Mouse (Mus musculus) embryonic facial prominence, embryonic 12.5 days (tissue): Measurements from ENCODE around the gene Rpl7a. TPM values are rescaled to one million over a fixed set of nuclear protein-coding genes. Genes with fewer than 3 reads are reported as not detected.
A peak's percentile ranks its signal among the peaks of the same experiment; 100 is the strongest.

ENCODE experiments used
- ATAC-seq: fragments of 200-750 bp; cut with Nextera tagmentation; 2 replicates; pipeline ENCODE4 v1.8.0; 2017; ENCODE audit not compliant: insufficient number of reproducible peaks, insufficient read depth, low FRiP score, low TSS enrichment
- H3K27ac ChIP-seq: fragments of 300-500 bp; sonication (generic); 2 replicates; pipeline ENCODE4 v1.5.1; 2016; ENCODE audit warnings: mild to moderate bottlenecking
- H3K27me3 ChIP-seq: fragments of 300-500 bp; sonication (generic); 2 replicates; pipeline ENCODE4 v1.6.1; 2016; ENCODE audit warnings: mild to moderate bottlenecking, moderate library complexity
- H3K36me3 ChIP-seq: fragments of 300-500 bp; sonication (generic); 2 replicates; pipeline ENCODE4 v1.6.1; 2016; ENCODE audit warnings: mild to moderate bottlenecking
- H3K4me1 ChIP-seq: fragments of 300-500 bp; sonication (generic); 2 replicates; pipeline ENCODE4 v1.6.1; 2016
- H3K4me2 ChIP-seq: fragments of 300-500 bp; sonication (generic); replicated peaks from 2 replicates; pipeline ENCODE4 v1.6.1; 2016; ENCODE audit warnings: mild to moderate bottlenecking, moderate library complexity
- H3K4me3 ChIP-seq: fragments of 300-500 bp; sonication (generic); 2 replicates; pipeline ENCODE4 v1.5.1; 2016; ENCODE audit warnings: mild to moderate bottlenecking
- H3K9ac ChIP-seq: fragments of 300-500 bp; sonication (generic); 2 replicates; pipeline ENCODE4 v1.6.1; 2016; ENCODE audit warnings: mild to moderate bottlenecking, moderate library complexity
- H3K9me3 ChIP-seq: fragments of 300-500 bp; sonication (generic); 2 replicates; pipeline ENCODE4 v1.6.1; 2016; ENCODE audit warnings: mild to moderate bottlenecking, moderate library complexity
- WGBS: fragments of 180-500 bp; shearing (Covaris S2); methylation state at CpG from one replicate; pipeline ENCODE4 v1.1.7; 2016; 5-methylcytosine and 5-hydroxymethylcytosine counted together
- polyA plus RNA-seq: library from polyadenylated mRNA; unstranded; fragments of >200 nt; fragmentation: Nextera tagmentation; extraction: Ambion mirVana; gene quantifications from 2 replicates; pipeline ENCODE4 v1.2.1, GENCODE M21; 2016

Rpl7a gene
- polyA plus RNA-seq, 1 experiment from 2014 or later: 574 TPM

- Histone ChIP-seq H3K9me3 (no peaks in the 10 kb centered on the region), H3K4me1 (peaks cover 19% of the 10 kb centered on the region), H3K36me3 (peaks cover 55% of the 10 kb centered on the region), H3K9ac (peak overlapping the region; percentile 84), H3K27me3 (no peaks in the 10 kb centered on the region), H3K27ac (peak overlapping the region; percentile 91), H3K4me2 (peak overlapping the region; percentile 83), H3K4me3 (peak overlapping the region; percentile 84)
- WGBS: 10% methylated on average over 7 of the region's 7 CpGs
- ATAC-seq: no peak
Observed at GRCm38 (mm10) chr2:26903311-26903710, 7.3 kb upstream of the Rpl7a start.

GRCm38 (mm10) chr2:26905936-26906335 is 4.6 kb upstream of the Rpl7a start:
- Histone ChIP-seq H3K4me1 (peaks cover 34% of the 10 kb centered on the region), H3K9ac (no peak overlapping the region), H3K27ac (no peak overlapping the region), H3K36me3 (peaks cover 40% of the 10 kb centered on the region), H3K27me3 (no peaks in the 10 kb centered on the region), H3K4me3 (no peak overlapping the region), H3K4me2 (no peak overlapping the region), H3K9me3 (no peaks in the 10 kb centered on the region)
- no peak for ATAC-seq
- 82% methylated on average over 2 of the region's 2 CpGs for WGBS

GRCm38 (mm10) chr2:26906431-26906830 is 4.1 kb upstream of the Rpl7a start:
- ATAC-seq: no peak
- Histone ChIP-seq H3K4me1 (peaks cover 32% of the 10 kb centered on the region), H3K27me3 (no peaks in the 10 kb centered on the region), H3K9ac (no peak overlapping the region), H3K9me3 (no peaks in the 10 kb centered on the region), H3K4me2 (no peak overlapping the region), H3K36me3 (peaks cover 40% of the 10 kb centered on the region), H3K4me3 (no peak overlapping the region), H3K27ac (no peak overlapping the region)
- 88% methylated on average over 3 of the region's 3 CpGs for WGBS

- ATAC-seq: no peak
- Histone ChIP-seq H3K36me3 (peaks cover 47% of the 10 kb centered on the region), H3K4me1 (peaks cover 31% of the 10 kb centered on the region), H3K27ac (no peak overlapping the region), H3K27me3 (no peaks in the 10 kb centered on the region), H3K4me3 (no peak overlapping the region), H3K9ac (no peak overlapping the region), H3K4me2 (no peak overlapping the region), H3K9me3 (no peaks in the 10 kb centered on the region)
- WGBS: 67% methylated on average over 4 of the region's 4 CpGs
Observed at GRCm38 (mm10) chr2:26907109-26907508, 3.5 kb upstream of the Rpl7a start.

GRCm38 (mm10) chr2:26908710-26909386 is 1.7 kb upstream of the Rpl7a start:
- H3K27me3 ChIP-seq: no peaks in the 10 kb centered on the region
- no peak overlapping the region for H3K27ac ChIP-seq
- peaks cover 64% of the 10 kb centered on the region for H3K36me3 ChIP-seq
- H3K4me2 ChIP-seq: peak overlapping the region; percentile 78
- peak overlapping the region; percentile 86; the same call in 1 of the 2 replicates for H3K9ac ChIP-seq
- no peak for ATAC-seq
- H3K9me3 ChIP-seq: no peaks in the 10 kb centered on the region
- WGBS: 81% methylated on average over 18 of the region's 18 CpGs
- peaks cover 28% of the 10 kb centered on the region for H3K4me1 ChIP-seq
- peak overlapping the region; percentile 92 for H3K4me3 ChIP-seq

- Histone ChIP-seq H3K9me3 (no peaks in the 10 kb centered on the region), H3K4me2 (peak overlapping the region; percentile 78), H3K36me3 (peaks cover 67% of the 10 kb centered on the region), H3K4me1 (peaks cover 26% of the 10 kb centered on the region), H3K4me3 (peak overlapping the region; percentile 92), H3K9ac (peak overlapping the region; percentile 86), H3K27me3 (no peaks in the 10 kb centered on the region), H3K27ac (peak overlapping the region; percentile 81)
- no peak for ATAC-seq
Observed at GRCm38 (mm10) chr2:26909387-26909784, 1.2 kb upstream of the Rpl7a start.

- 2% methylated on average over 37 of the region's 37 CpGs for WGBS
- Histone ChIP-seq H3K4me3 (peak overlapping the region; percentile 92), H3K36me3 (peaks cover 55% of the 10 kb centered on the region), H3K4me2 (peak overlapping the region; percentile 98), H3K4me1 (peaks cover 33% of the 10 kb centered on the region), H3K9ac (peak overlapping the region; percentile 98), H3K27me3 (no peaks in the 10 kb centered on the region), H3K27ac (peak overlapping the region; percentile 94), H3K9me3 (no peaks in the 10 kb centered on the region)
- ATAC-seq: 0 out of 2 replicates have a peak, but pooled peaks have one; percentile 10
Observed at GRCm38 (mm10) chr2:26910994-26911765, 616 bp downstream of the Rpl7a start.

- H3K4me1 ChIP-seq: peaks cover 39% of the 10 kb centered on the region
- H3K9me3 ChIP-seq: no peaks in the 10 kb centered on the region
- H3K36me3 ChIP-seq: peaks cover 45% of the 10 kb centered on the region
- peak overlapping the region; percentile 92 for H3K4me3 ChIP-seq
- WGBS: 71% methylated on average over 5 of the region's 5 CpGs
- no peak overlapping the region for H3K27ac ChIP-seq
- H3K27me3 ChIP-seq: no peaks in the 10 kb centered on the region
- peak overlapping the region; percentile 98 for H3K4me2 ChIP-seq
- ATAC-seq: no peak
- H3K9ac ChIP-seq: peak overlapping the region; percentile 98
Observed at GRCm38 (mm10) chr2:26912253-26912770, 1.7 kb downstream of the Rpl7a start.

GRCm38 (mm10) chr2:26913416-26914147 is 3.0 kb downstream of the Rpl7a start:
- no peak for ATAC-seq
- 81% methylated on average over 17 of the region's 17 CpGs for WGBS

GRCm38 (mm10) chr2:26914148-26914941 is 3.8 kb downstream of the Rpl7a start:
- Histone ChIP-seq H3K4me2 (peak overlapping the region; percentile 96; the same call in 1 of the 2 replicates), H3K9ac (no peak overlapping the region), H3K36me3 (peaks cover 45% of the 10 kb centered on the region), H3K27me3 (no peaks in the 10 kb centered on the region), H3K4me3 (no peak overlapping the region), H3K27ac (no peak overlapping the region), H3K9me3 (no peaks in the 10 kb centered on the region), H3K4me1 (peaks cover 35% of the 10 kb centered on the region)
- no peak for ATAC-seq
- 61% methylated on average over 8 of the region's 8 CpGs for WGBS

More at GRCm38 (mm10) chr2:26913416-26914147, 3.0 kb downstream of the Rpl7a start:
- H3K9me3 ChIP-seq: no peaks in the 10 kb centered on the region
- H3K27ac ChIP-seq: no peak overlapping the region
- H3K36me3 ChIP-seq: peaks cover 38% of the 10 kb centered on the region
- H3K4me2 ChIP-seq: no peak overlapping the region
- H3K4me1 ChIP-seq: peaks cover 43% of the 10 kb centered on the region
- no peak overlapping the region for H3K4me3 ChIP-seq
- no peak overlapping the region for H3K9ac ChIP-seq
- no peaks in the 10 kb centered on the region for H3K27me3 ChIP-seq
